Mouse (Mus musculus): Measurements from ENCODE around the gene Btaf1. TPM values are rescaled to one million over a fixed set of nuclear protein-coding genes. Genes with fewer than 3 reads are reported as not detected.

Gene Btaf1
- 10 to 100 TPM; 25.0 to 26.8 TPM for total RNA-seq (2023)

DNA sequence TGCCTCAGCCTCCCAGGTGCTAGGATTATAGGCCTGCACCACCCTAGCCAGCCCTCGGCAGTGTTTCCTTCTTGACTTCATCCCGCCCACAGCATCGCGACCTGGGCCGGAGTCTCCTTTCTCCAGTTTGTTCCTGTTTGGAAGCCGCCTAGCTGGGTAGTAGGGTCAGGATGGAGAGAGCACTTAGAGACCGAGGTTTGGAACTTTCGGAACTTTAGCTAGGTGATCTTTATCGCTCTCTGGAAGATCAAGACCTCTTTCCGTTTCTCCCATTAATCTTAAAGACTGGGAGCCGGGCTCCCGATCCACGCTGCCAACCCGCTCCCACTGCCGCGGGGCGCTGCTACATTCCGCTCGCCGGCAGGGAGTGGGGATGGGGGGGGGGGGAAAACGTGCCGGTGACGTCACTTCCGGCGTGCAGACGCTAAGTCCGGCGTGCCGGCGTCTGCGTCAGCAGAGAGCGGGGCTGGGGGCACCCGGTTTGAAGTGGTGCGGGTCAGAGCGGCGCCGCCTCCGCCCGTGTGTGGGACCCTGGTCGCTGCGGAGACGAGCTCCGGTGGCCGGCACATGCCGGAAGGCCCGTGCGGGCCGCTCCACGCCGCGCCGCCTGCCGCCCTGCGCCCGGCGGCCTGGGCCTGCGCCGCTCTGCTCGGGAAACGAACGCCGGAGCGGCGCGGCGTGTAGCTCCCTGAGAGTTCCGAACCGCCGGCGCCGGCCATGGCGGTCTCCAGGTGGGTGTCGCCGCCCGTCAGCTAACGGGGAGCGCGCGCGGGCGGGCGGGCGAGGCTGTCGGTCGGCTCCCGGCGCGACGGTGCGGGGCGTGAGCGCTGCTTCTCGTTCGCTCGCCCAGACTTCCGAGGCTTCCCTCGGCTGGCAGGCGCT, at the start of gene Btaf1:
Gene Btaf1 (plus strand): TSS at position 409 of the 882 bp plus-strand sequence.

DNA sequence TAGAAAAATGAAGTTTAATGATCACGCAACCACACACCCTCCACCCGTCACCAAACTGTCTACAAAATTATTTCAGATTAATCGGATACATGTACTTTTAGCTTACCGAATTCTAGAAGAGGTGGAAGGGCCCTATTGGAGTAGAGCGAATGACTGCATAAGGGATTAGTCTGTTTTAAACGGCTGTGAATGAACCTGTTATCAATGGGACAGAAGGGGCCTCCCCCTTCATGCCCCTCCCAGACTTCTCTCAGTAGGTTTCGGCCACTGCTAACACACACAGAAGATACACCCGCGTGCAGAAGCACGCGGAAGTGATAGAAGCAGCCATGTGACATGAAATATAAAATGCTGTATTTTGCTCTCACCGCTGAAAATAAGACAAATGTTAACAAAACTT, 6.4 kb upstream of the Btaf1 start, which contains the start of gene Fgfbp3:
Gene Fgfbp3 (minus strand): TSS at position 150 of the 400 bp plus-strand sequence.

Other genes starting within 250 kb of the Btaf1 start
- gene Ppp1r3c, start 189.4 kb upstream of the Btaf1 start, total RNA-seq (2023), result not detected
- 10 to 100 TPM; 70.6 to 78.0 TPM for gene Tnks2, start 91.8 kb upstream of the Btaf1 start, total RNA-seq (2023)
- under 1 TPM; 0.20 to 0.62 TPM for gene Fgfbp3, start 6.5 kb upstream of the Btaf1 start, total RNA-seq (2023)

Measured in neutrophil, adult 59 days (primary cell).